Mouse (Mus musculus) heart, adult 2 months (tissue): Measurements from ENCODE around the gene Elmo1. TPM values are rescaled to one million over a fixed set of nuclear protein-coding genes. Genes with fewer than 3 reads are reported as not detected.
A peak's percentile ranks its signal among the peaks of the same experiment; 100 is the strongest.

Experiments used
- DNase-seq, 2 experiments: peaks; one replicate each; pipeline ENCODE4 v3.0.0; 2021
- H3K27ac ChIP-seq: fragments of 200-600 bp; 2 replicates; pipeline ENCODE4 v1.8.1; 2022
- H3K27me3 ChIP-seq: fragments of 200-500 bp; 2 replicates; pipeline ENCODE4 v1.6.1; 2012; ENCODE audit warnings: mild to moderate bottlenecking, low read length, inconsistent platforms, mixed read lengths; ENCODE audit not compliant: control insufficient read depth, insufficient read depth
- H3K36me3 ChIP-seq: fragments of 200-500 bp; 2 replicates; pipeline ENCODE4 v1.6.1; 2012; ENCODE audit warnings: low read length, inconsistent platforms; ENCODE audit not compliant: control insufficient read depth, insufficient read depth
- H3K4me1 ChIP-seq: fragments of 200-500 bp; 2 replicates; pipeline ENCODE4 v1.6.1; 2011; ENCODE audit warnings: low read length; ENCODE audit not compliant: control insufficient read depth, insufficient read depth
- H3K4me3 ChIP-seq: fragments of 200-600 bp; 2 replicates; pipeline ENCODE4 v1.8.1; 2022
- H3K79me2 ChIP-seq: fragments of 200-500 bp; replicated peaks from 2 replicates; pipeline ENCODE4 v1.6.1; 2012; ENCODE audit warnings: mild to moderate bottlenecking, inconsistent platforms, low read length, moderate library complexity, mixed read lengths; ENCODE audit not compliant: control insufficient read depth, insufficient read depth
- H3K9ac ChIP-seq: fragments of 200-500 bp; 2 replicates; pipeline ENCODE4 v1.6.1; 2012; ENCODE audit warnings: low read depth, mild to moderate bottlenecking, control low read depth, inconsistent platforms, low read length, mixed read lengths
- CTCF ChIP-seq: fragments of 200-600 bp; IDR thresholded peaks from 2 replicates; pipeline ENCODE4 v1.8.1; 2022; ENCODE audit warnings: antibody characterized with exemption, mild to moderate bottlenecking, moderate library complexity
- EP300 ChIP-seq: fragments of 200-500 bp; IDR thresholded peaks from 2 replicates; pipeline ENCODE4 v1.6.1; 2011; ENCODE audit warnings: low read depth, low read length, control low read depth; ENCODE audit not compliant: insufficient read depth
- POLR2A ChIP-seq: fragments of 200-500 bp; IDR thresholded peaks from 2 replicates; pipeline ENCODE4 v1.6.1; 2011; ENCODE audit warnings: mild to moderate bottlenecking, low read depth, low read length, control low read depth; ENCODE audit not compliant: insufficient read depth
- WGBS: fragments of 180-500 bp; shearing (Covaris S2); methylation state at CpG from one replicate; pipeline ENCODE4 v1.1.7; 2018; 5-methylcytosine and 5-hydroxymethylcytosine counted together
- intact Hi-C: fragments of 180-260 bp; cut with DNase I; formaldehyde crosslinking; loops from one replicate; pipeline ENCODE4 v1.15.1; 2025
- polyA plus RNA-seq: library from polyadenylated mRNA; depleted of rRNA; stranded (reverse); fragments of >200 nt; gene quantifications from 2 replicates; pipeline ENCODE4 v1.2.3, GENCODE M21; 2012
- total RNA-seq, 2 experiments: library from RNA; stranded (reverse); gene quantifications; 2 replicates each; pipeline ENCODE4 v1.2.3; 2021

The Elmo1 gene
- total and polyA plus RNA-seq, 3 experiments: 7.0 to 9.1 (median 7.1) TPM

GRCm38 (mm10) chr13:20460096-20460495 is 369.7 kb downstream of the Elmo1 start:
- Histone ChIP-seq H3K27me3 (no peaks in the 10 kb centered on the region), H3K9ac (no peak overlapping the region), H3K79me2 (no peaks in the 10 kb centered on the region), H3K27ac (no peak overlapping the region), H3K4me1 (no peaks in the 10 kb centered on the region; the same call in none of the 2 replicates), H3K4me3 (no peak overlapping the region), H3K36me3 (no peaks in the 10 kb centered on the region)
- WGBS: 88% methylated on average over 6 of the region's 6 CpGs
- no peak for DNase-seq
- intact Hi-C loops: no loop called here
- TF ChIP-seq EP300 (no peak), CTCF (no peak), POLR2A (no peak)

- Histone ChIP-seq H3K9ac (no peak overlapping the region), H3K79me2 (no peaks in the 10 kb centered on the region), H3K4me1 (no peaks in the 10 kb centered on the region), H3K36me3 (no peaks in the 10 kb centered on the region), H3K27me3 (no peaks in the 10 kb centered on the region), H3K4me3 (no peak overlapping the region), H3K27ac (no peak overlapping the region)
- TF ChIP-seq POLR2A (no peak), EP300 (no peak), CTCF (no peak)
- 96% methylated on average over 3 of the region's 3 CpGs for WGBS
- intact Hi-C loops: no loop called here
- DNase-seq: no peak
These were observed 371.2 kb downstream of the Elmo1 start for GRCm38 (mm10) chr13:20461616-20462015.

- Histone ChIP-seq H3K9ac (no peak overlapping the region), H3K36me3 (no peaks in the 10 kb centered on the region), H3K27ac (no peak overlapping the region), H3K79me2 (no peaks in the 10 kb centered on the region), H3K4me3 (no peak overlapping the region), H3K27me3 (no peaks in the 10 kb centered on the region), H3K4me1 (no peaks in the 10 kb centered on the region)
- no peak for DNase-seq
- TF ChIP-seq EP300: no peak
- TF ChIP-seq POLR2A: no peak
- TF ChIP-seq CTCF: no peak
- intact Hi-C loops: no loop called here
These were observed 373.8 kb downstream of the Elmo1 start for GRCm38 (mm10) chr13:20464161-20464560.

- no peaks in the 10 kb centered on the region for H3K4me1 ChIP-seq
- H3K27ac ChIP-seq: no peak overlapping the region
- no peak for DNase-seq
- no peak overlapping the region for H3K4me3 ChIP-seq
- WGBS: 96% methylated on average over 1 of the region's 1 CpGs
- no peaks in the 10 kb centered on the region for H3K79me2 ChIP-seq
- H3K9ac ChIP-seq: no peak overlapping the region
- H3K36me3 ChIP-seq: no peaks in the 10 kb centered on the region
- TF ChIP-seq POLR2A (no peak), EP300 (no peak), CTCF (no peak)
- intact Hi-C loops: no loop called here
- H3K27me3 ChIP-seq: no peaks in the 10 kb centered on the region
These were observed 377.0 kb downstream of the Elmo1 start for GRCm38 (mm10) chr13:20467381-20467780.

GRCm38 (mm10) chr13:20471732-20472131 is 381.3 kb downstream of the Elmo1 start:
- H3K27ac ChIP-seq: no peak overlapping the region
- no peak for TF ChIP-seq POLR2A
- peak; percentile 88 for TF ChIP-seq CTCF
- 0 out of 2 replicates have a peak, but pooled peaks have one; percentile 21 for TF ChIP-seq EP300
- DNase-seq: peak; percentile 41 to 77

GRCm38 (mm10) chr13:20472301-20472831 is 382.0 kb downstream of the Elmo1 start:
- Histone ChIP-seq H3K27me3 (no peaks in the 10 kb centered on the region), H3K79me2 (no peaks in the 10 kb centered on the region), H3K4me3 (no peak overlapping the region), H3K4me1 (peaks cover 3% of the 10 kb centered on the region), H3K27ac (no peak overlapping the region), H3K9ac (no peak overlapping the region), H3K36me3 (no peaks in the 10 kb centered on the region)
- TF ChIP-seq EP300: no peak
- no peak for TF ChIP-seq CTCF
- TF ChIP-seq POLR2A: no peak
- intact Hi-C loops: no loop called here
- DNase-seq: no peak
- 78% methylated on average over 10 of the region's 10 CpGs for WGBS

More at GRCm38 (mm10) chr13:20471732-20472131, 381.3 kb downstream of the Elmo1 start:
- WGBS: 21% methylated on average over 6 of the region's 6 CpGs
- H3K79me2 ChIP-seq: no peaks in the 10 kb centered on the region
- H3K36me3 ChIP-seq: no peaks in the 10 kb centered on the region
- H3K4me1 ChIP-seq: peaks cover 3% of the 10 kb centered on the region
- no peaks in the 10 kb centered on the region for H3K27me3 ChIP-seq
- intact Hi-C loops: loop anchor here (1.0 kb wide), 1 partner anchor 160 kb away; no protein-coding TSS in a partner anchor
- no peak overlapping the region for H3K9ac ChIP-seq
- no peak overlapping the region for H3K4me3 ChIP-seq
